Mouse (Mus musculus) large intestine, adult 2 months (tissue): ENCODE measurements around the gene Per1. TPM values are rescaled to one million over a fixed set of nuclear protein-coding genes. Genes with fewer than 3 reads are reported as not detected.

Experiments used
- DNase-seq: peaks from one replicate; pipeline ENCODE4 v3.0.0-alpha.2; 2012; ENCODE audit warnings: low read depth, low spot score
- WGBS: fragments of 180-500 bp; shearing (Covaris S2); methylation state at CpG from one replicate; pipeline ENCODE4 v1.1.7; 2018; 5-methylcytosine and 5-hydroxymethylcytosine counted together
- polyA plus RNA-seq: library from polyadenylated mRNA; depleted of rRNA; stranded (reverse); fragments of >200 nt; gene quantifications from 2 replicates; pipeline ENCODE4 v1.2.3, GENCODE M21; 2012

Per1 gene
- polyA plus RNA-seq, 1 experiment = 6.1 TPM

GRCm38 (mm10) chr11:69063413-69064201 is 31.4 kb upstream of the Per1 start:
- WGBS = 1% methylated on average over 31 of the region's 31 CpGs
- DNase-seq = no peak

DNA sequence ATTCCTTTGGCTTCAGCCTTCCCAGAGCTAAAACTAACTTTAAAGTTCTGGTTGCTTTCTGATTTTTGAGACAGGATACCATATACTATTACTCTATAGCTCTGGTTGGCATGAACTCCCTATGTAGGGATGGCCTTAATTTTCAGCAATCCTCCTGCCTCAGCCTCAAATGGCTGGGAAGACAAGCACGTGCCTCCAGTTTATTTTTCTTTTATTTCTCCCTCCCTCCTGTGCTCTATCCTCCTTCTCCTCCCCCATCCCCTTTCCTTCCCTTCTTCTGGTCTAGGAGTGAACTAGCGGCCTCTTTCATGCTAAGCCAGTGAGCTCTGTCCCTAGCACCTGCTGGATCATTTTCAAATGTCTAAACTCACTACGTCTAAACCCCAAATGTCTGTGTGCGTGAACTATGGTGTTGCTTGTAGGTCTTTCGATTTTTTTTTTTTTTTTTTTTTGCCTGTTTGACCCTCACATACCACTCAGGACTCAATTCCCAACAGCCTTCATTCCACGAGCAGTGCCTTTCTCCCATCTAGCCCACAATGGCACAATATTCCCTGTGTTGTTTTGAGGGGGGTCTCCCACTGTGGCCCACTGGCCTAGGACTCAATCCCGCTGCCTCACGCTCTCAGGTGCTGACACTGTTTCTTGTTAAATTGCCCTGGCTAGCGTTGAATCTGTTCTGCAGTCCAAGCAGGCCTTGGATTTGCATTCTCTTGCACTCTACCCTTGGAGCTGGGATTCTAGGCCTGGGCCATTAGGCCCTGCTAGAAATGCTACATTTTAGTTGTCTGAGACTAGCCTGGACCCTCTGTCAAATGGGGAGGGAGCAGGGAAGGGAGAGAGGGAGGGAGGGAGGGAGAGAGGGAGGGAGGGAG is 30.5 kb upstream of the Per1 start:
- no peak for DNase-seq
- 78% methylated on average over 9 of the region's 9 CpGs for WGBS

DNA sequence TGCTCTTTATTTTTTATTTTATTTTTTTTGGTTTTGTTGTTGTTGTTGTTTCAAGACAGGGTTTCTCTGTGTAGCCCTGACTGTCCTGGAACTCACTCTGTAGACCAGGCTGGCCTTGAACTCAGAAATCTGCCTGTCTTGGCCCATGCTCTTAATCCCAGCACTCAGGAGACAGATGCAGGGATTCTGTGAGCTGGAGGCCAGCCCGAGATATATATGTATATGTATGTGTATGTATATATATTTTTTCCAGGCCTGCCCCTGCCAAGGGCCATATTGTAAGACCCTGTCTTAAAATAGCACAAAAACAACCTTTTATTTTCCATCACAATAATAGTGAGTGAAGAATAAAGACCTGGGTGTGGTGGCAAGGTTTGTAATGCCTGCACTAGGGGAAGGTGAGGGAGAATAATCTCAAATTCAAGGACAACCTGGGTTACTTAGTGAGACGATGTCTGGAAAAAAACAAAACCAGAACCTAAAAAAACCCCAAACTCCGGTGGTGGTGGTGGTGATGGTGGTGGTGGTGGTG is 29.6 kb upstream of the Per1 start:
- DNase-seq = no peak
- 63% methylated on average over 3 of the region's 3 CpGs for WGBS

- 7% methylated on average over 29 of the region's 29 CpGs for WGBS
- no peak for DNase-seq
Observed at GRCm38 (mm10) chr11:69066163-69066861, 28.7 kb upstream of the Per1 start.

DNA sequence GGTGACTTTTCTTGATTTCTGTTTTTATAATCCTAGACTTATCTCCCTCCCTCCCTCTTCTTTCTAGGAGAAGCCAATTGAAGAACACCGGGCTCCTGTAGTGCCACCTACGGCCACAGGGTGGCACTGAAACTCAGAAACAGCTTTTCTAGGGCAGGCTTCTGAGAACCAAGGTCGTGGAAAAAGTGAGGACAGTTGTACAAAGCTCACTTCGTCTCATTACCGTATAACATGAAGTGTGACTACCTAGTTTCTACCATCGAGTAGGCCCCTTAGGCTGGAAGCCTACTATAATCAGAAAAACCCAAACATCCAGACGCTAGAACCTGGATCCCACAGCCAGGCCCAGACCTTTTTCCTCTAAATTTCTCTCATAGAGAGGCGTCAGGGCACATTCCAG is 28.1 kb upstream of the Per1 start:
- no peak for DNase-seq
- WGBS = 4% methylated on average over 8 of the region's 8 CpGs

- no peak for DNase-seq
- 13% methylated on average over 6 of the region's 6 CpGs for WGBS
Observed at GRCm38 (mm10) chr11:69067601-69068000, 27.4 kb upstream of the Per1 start.

- DNase-seq = no peak
- WGBS = 1% methylated on average over 13 of the region's 13 CpGs
Observed at GRCm38 (mm10) chr11:69070093-69070492, 24.9 kb upstream of the Per1 start.

DNA sequence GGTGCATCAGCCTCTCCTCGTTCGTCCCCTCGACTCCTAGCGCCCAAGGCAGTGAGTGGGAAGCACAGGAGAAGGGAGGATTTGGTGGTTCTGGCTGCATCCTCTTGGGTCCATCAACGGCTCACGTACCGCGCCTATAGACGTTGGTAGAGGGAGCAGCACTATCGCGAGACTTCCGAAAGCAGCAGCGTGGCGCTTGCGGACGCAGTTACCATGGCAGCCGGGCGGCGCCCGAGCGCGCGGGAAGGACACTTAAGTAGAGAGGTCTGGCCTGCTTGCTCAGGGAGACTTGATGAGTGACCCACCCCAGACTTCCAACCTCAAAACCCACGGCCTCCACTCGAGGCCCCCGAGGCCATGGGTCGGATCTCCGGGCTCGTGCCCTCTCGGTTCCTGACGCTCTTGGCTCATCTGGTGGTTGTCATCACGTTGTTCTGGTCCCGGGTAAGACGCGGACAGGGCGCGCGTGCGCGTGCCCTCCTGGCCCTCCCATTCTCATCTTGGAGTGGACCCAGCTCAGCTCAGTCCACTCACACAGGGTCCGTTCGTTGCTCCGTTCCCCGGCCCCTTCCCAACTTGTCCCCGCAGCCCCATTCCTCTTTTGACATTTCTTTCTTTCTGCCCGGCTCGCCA is 24.3 kb upstream of the Per1 start, which contains the start of gene Tmem107:
Tmem107 (plus strand) TSS at position 217 of the 633 bp plus-strand sequence.
- no peak for DNase-seq
- WGBS = under 1% methylated on average over 47 of the region's 47 CpGs

- no peak for DNase-seq
- WGBS = 12% methylated on average over 9 of the region's 9 CpGs
Observed at GRCm38 (mm10) chr11:69071262-69071661, 23.8 kb upstream of the Per1 start.

DNA sequence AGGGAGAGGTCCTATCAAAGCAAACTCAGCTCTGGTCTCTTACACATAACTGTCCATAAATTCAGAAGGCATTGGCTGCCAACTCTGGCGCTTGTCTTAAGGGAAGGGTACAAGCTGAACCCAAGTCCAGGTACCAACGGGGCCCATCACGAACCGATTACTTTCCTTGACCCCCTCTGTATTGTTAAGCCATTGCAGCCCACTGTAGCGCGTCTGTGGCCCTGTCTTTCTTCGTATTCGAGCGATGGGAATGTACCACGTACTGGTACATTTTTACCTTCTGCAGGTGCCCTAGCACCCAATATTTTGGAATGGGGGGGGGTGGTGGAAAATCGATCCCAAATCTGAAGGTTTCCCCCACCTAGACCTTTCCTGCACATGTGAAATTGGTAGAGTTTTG is 22.8 kb upstream of the Per1 start:
- WGBS = 86% methylated on average over 11 of the region's 11 CpGs
- no peak for DNase-seq

GRCm38 (mm10) chr11:69072666-69073064 is 22.4 kb upstream of the Per1 start:
- 8% methylated on average over 9 of the region's 9 CpGs for WGBS
- no peak for DNase-seq

DNA sequence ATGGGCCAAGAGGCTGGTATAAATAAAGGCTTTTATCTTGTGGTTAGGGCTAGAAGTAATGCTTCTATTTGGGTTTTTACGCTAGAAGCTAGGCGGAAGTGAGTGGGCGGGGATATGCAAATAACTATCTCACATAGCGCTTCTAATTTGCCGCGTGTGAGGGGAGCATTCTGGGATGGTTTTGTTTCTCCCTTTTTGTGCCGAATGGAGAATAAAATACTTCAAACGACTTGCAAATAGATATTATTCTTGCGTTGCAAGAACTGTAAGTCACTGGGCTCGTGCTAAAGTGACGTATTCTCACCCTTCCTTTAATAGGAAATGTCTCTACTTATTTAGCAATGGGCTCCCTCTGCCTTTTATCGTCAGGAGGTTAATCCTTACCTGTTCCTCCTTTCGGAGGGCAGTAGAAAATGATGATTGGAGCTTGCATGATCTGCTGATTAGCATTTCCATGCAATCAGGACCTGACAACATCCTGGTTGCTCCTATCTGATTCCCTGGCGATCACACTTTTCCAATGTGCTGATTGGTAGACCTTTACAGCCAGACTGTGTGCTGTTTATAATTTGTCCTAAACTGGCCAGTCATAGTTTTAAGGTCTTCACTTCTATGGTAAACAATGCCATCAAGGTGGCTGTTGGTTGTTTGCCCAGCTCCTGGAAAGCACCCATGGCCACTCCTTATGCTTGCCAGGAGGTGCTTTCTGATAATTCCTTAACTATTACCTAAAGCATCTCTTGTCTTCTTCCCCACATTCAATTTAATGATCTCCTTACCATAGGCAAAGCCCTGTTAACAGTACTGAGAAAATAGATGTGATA is 21.7 kb upstream of the Per1 start:
- WGBS = under 1% methylated on average over 14 of the region's 14 CpGs
- DNase-seq = no peak

GRCm38 (mm10) chr11:69073951-69074775 is 20.9 kb upstream of the Per1 start:
- WGBS = 33% methylated on average over 6 of the region's 6 CpGs
- no peak for DNase-seq

GRCm38 (mm10) chr11:69074776-69075069 is 20.3 kb upstream of the Per1 start:
- 64% methylated on average over 2 of the region's 2 CpGs for WGBS
- no peak for DNase-seq

DNA sequence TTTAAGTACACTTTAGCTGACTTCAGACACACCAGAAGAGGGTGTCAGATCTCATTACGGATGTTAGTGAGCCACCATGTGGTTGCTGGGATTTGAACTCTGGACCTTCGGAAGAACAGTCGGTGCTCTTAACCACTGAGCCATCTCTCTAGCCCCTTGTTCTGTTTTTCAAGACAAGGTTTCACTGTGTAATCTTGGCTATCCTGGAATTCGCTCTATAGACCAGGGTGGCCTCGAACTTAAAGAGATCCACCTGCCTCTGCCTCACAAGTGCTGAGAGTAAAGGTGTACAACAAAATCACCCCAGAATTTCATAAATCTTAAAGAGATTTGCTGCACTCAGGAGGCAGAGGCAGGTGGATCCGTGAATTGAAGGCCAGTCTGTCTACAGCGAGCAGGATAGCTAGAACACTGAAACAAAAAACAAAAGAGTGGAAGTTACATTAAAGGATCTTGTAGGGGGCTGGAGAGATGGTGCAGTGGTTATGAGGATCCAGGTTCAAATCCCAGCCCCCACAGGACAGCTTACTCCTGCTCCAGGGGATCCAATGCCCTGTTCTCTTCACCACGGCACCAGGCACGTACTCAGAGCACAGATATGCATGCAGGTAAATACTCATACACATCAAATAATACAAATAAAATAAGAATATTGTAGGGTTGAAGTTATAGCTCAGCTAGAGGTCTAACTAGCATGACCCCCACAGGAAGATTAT is 19.1 kb upstream of the Per1 start:
- 73% methylated on average over 9 of the region's 9 CpGs for WGBS
- no peak for DNase-seq

DNA sequence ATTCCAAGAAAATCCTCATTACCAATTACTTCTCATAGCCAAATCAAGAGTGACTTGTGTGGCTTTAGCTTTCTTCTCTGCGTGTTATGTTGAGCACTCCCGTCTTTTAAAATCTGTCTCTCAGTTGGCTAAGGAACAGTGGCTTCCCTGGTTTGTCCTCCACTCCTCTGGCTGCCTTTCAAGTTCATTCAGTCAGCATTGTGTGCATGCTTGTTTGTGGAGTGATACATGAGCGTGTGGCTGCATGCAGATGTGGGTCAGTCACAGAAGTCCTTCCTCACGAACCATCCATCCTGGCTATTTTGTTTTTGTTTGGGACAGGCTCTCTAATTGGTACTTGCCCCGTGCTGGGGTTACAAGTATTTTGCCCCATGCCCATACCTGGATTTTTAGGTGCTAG is 18.4 kb upstream of the Per1 start:
- WGBS = 81% methylated on average over 5 of the region's 5 CpGs

DNA sequence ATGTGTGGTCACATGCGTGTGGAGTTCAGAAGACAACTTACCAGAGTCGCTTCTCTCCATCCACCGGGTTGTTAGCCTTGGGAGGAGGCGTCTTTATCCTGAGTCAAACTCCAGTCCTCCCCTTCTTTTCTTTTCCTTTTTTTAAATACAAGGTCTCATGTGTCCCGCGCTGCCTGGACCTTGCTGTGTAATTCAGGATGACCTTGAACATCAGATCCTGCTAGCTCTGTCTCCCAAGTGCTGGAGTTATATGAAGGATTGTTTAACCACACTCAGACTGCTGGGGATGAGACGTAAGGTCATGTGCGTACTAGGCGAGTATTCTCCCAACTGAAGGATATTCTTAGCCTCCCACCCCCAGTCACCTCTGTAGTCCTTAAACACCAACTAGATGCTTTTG is 17.7 kb upstream of the Per1 start:
- DNase-seq = no peak
- WGBS = 75% methylated on average over 9 of the region's 9 CpGs

More for the DNA sequence above, 18.4 kb upstream of the Per1 start:
- no peak for DNase-seq
